Mouse (Mus musculus) E14TG2a.4 (cell line): ENCODE data around the gene Crtc3.

Experiments used
- H3K27me3 ChIP-seq: 2 replicates; pipeline ENCODE4 v1.6.1; 2014; ENCODE audit warnings: low read length, control low read depth; ENCODE audit not compliant: insufficient read depth
- H3K36me3 ChIP-seq: 2 replicates; pipeline ENCODE4 v1.6.1; 2014; ENCODE audit warnings: low read length, control low read depth; ENCODE audit not compliant: insufficient read depth
- H3K4me1 ChIP-seq: replicated peaks from 2 replicates; pipeline ENCODE4 v1.6.1; 2014; ENCODE audit warnings: low read depth, low read length, control low read depth
- H3K4me3 ChIP-seq: replicated peaks from 2 replicates; pipeline ENCODE4 v1.5.1; 2014; ENCODE audit warnings: mild to moderate bottlenecking, low read length
- H3K9me3 ChIP-seq: 2 replicates; pipeline ENCODE4 v1.6.1; 2014; ENCODE audit warnings: low read length, control low read depth
- CTCF ChIP-seq: conservative IDR thresholded peaks from 2 replicates; pipeline ENCODE4 v1.5.1; 2014; ENCODE audit warnings: low read length
- NANOG ChIP-seq: IDR thresholded peaks from 2 replicates; pipeline ENCODE4 v1.6.1; 2014; ENCODE audit warnings: borderline replicate concordance, low read length, mixed read lengths
- POU5F1 ChIP-seq: IDR thresholded peaks from 2 replicates; pipeline ENCODE4 v1.6.1; 2014; ENCODE audit warnings: low read length, borderline replicate concordance

Gene Crtc3

DNA sequence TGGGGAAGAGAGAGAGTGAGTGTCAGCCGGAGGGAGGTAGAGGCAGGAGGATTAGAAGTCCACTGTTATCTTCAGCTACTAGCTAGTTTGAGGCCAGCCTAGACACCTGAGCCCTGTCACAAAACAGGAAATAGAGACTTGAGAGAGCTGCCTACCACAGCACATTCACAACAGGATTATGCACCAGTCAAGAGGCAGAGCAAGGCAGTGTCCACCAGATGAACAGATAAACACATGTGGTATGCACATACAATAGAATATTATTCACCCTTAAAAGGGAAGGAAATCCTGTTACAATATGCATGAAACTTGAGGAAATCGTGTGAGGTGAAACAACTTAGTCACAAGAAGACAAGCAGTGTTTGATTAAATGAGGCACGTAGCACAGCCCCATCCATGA is 16.4 kb downstream of the Crtc3 start:
- Histone ChIP-seq H3K36me3 (no peaks in the 10 kb centered on the region), H3K4me1 (no peaks in the 10 kb centered on the region), H3K9me3 (no peaks in the 10 kb centered on the region), H3K27me3 (no peaks in the 10 kb centered on the region), H3K4me3 (no peak overlapping the region)
- TF ChIP-seq CTCF: no peak
- TF ChIP-seq POU5F1: no peak
- no peak for TF ChIP-seq NANOG

- Histone ChIP-seq H3K9me3 (no peaks in the 10 kb centered on the region), H3K36me3 (no peaks in the 10 kb centered on the region), H3K4me3 (no peak overlapping the region), H3K27me3 (no peaks in the 10 kb centered on the region), H3K4me1 (no peaks in the 10 kb centered on the region)
- TF ChIP-seq CTCF: no peak
- no peak for TF ChIP-seq POU5F1
- no peak for TF ChIP-seq NANOG
Observed at GRCm38 (mm10) chr7:80670889-80671288, 17.8 kb downstream of the Crtc3 start.

- no peak for TF ChIP-seq NANOG
- no peak for TF ChIP-seq POU5F1
- no peak for TF ChIP-seq CTCF
- Histone ChIP-seq H3K27me3 (no peaks in the 10 kb centered on the region), H3K9me3 (no peaks in the 10 kb centered on the region), H3K4me3 (no peak overlapping the region), H3K36me3 (no peaks in the 10 kb centered on the region), H3K4me1 (no peaks in the 10 kb centered on the region)
Observed at GRCm38 (mm10) chr7:80667190-80667589, 21.5 kb downstream of the Crtc3 start.

DNA sequence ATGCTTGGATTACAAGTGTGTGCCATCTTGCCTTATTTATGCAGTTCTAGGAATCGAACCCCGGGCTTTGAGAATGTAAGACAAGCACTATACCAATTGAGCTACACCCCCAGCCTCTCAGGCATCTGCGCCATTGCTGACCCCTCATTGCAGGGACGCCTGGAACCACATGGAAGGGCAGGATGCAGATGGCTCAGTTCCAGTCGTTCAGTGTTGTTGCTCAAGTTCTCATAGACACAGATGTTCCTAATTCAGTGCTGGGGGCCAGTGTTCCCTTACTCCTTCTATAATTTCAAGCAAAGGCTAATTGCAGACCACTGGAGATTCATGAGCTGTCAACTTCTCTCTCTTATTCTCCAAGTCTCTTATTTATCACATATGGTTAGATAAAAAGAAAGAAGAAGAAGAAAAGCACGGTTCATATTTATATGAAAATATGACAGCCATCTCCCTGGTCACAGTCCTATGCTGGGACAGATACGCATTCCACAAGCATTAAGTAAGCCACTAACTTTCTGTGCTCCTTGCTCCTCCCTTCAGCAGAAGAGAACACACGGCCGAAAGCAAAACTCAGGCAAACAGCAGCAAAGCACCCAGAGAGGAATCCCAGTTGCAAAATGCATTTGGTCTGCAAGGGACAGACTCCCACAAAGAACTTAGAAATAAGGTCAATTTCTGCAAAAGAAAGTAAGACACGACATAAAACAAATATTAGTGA is 22.3 kb downstream of the Crtc3 start:
- Histone ChIP-seq H3K27me3 (no peaks in the 10 kb centered on the region), H3K36me3 (no peaks in the 10 kb centered on the region), H3K4me3 (no peak overlapping the region), H3K4me1 (no peaks in the 10 kb centered on the region), H3K9me3 (no peaks in the 10 kb centered on the region)
- TF ChIP-seq CTCF (no peak), NANOG (no peak), POU5F1 (no peak)

- H3K4me1 ChIP-seq: no peaks in the 10 kb centered on the region
- H3K4me3 ChIP-seq: no peak overlapping the region
- no peak for TF ChIP-seq POU5F1
- no peak for TF ChIP-seq NANOG
- no peak for TF ChIP-seq CTCF
Observed at GRCm38 (mm10) chr7:80661082-80661481, 27.6 kb downstream of the Crtc3 start.

DNA sequence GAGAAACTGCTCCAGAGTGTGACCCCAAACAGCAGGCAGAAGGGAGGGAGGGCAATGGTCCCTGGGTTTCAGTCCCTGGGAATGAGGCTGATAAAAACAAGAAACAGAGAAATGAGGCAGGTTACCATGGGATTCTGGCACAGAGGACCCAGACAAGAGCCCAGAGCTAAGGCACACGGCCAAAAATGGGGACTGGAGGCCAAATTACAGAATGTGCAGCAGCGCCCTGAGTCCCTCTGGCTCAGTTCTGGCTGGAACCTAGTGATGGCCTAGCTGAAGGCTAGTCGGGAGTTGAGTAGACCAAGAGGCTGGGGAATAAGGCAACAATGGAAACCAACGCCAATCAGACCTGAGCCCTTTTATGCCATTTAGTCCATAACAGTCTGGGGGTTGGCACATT is 28.1 kb downstream of the Crtc3 start:
- Histone ChIP-seq H3K4me3 (no peak overlapping the region), H3K27me3 (no peaks in the 10 kb centered on the region; the same call in 1 of the 2 replicates), H3K36me3 (no peaks in the 10 kb centered on the region), H3K4me1 (no peaks in the 10 kb centered on the region), H3K9me3 (no peaks in the 10 kb centered on the region)
- no peak for TF ChIP-seq NANOG
- TF ChIP-seq POU5F1: no peak
- no peak for TF ChIP-seq CTCF

More at GRCm38 (mm10) chr7:80661082-80661481, 27.6 kb downstream of the Crtc3 start:
- Histone ChIP-seq H3K27me3 (no peaks in the 10 kb centered on the region; the same call in 1 of the 2 replicates), H3K36me3 (no peaks in the 10 kb centered on the region), H3K9me3 (no peaks in the 10 kb centered on the region)

DNA sequence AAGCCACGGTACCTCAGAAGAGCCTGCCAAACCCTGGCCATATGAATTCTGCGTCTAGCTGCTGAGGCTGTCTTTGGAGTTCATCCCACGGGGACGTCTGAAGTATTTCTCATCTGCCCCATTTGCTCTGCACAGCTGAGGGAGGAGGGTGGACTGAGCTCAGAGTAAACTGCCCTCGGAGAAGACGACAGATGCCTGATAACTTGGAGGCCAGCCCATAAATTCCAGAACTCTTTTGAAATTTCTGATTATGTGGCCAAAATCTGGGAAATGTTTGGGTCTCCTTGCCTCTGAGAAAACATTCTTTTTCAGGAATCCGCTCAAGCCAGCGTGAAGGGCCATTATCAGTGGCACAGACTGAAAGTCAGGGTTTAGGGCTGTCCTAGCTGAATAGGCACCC is 30.8 kb downstream of the Crtc3 start:
- Histone ChIP-seq H3K4me3 (no peak overlapping the region), H3K9me3 (no peaks in the 10 kb centered on the region), H3K36me3 (no peaks in the 10 kb centered on the region), H3K27me3 (no peaks in the 10 kb centered on the region; the same call in 1 of the 2 replicates), H3K4me1 (no peaks in the 10 kb centered on the region)
- no peak for TF ChIP-seq POU5F1
- TF ChIP-seq NANOG: no peak
- TF ChIP-seq CTCF: no peak

DNA sequence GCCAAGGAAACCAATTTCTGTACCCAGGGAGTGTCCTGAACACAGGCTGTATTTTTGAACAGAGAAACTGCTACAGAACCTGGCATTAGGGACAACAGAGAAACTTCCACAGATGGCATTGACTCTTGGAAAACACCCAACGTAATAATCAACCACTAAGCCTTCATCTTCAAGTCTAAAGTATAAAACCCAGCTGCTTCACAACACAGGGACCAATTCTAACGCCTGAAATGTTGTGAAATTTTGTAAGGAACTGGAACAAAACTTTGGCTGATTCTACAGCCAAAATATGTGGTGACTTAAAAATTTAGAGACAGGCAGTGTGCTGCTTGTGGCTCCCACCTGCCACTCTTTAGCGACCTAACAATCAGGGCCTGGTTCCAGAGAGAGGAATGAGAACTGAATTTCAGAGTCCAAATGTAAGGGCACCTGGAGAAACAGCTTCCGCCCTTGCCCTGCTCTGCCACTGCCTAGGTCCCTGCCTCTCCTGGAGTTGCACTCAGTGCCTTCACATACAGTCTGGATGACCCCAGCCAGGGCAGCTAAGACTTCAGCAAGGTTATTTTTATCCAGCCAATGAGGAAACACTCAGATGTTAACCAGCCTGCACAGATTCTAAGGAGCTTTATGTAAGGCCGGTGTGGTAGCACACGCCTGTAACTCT is 33.2 kb downstream of the Crtc3 start:
- H3K4me1 ChIP-seq: no peaks in the 10 kb centered on the region
- H3K27me3 ChIP-seq: no peaks in the 10 kb centered on the region; the same call in 1 of the 2 replicates
- H3K4me3 ChIP-seq: no peak overlapping the region
- no peaks in the 10 kb centered on the region for H3K36me3 ChIP-seq
- TF ChIP-seq CTCF (no peak), NANOG (no peak), POU5F1 (no peak)
- no peaks in the 10 kb centered on the region for H3K9me3 ChIP-seq
